Mouse (Mus musculus): ENCODE measurements at regions not wholly inside any gene's neighbourhood (a gene's known extent, or its start where the extent isn't known, plus 50 kb on each side); places are given as distances from the start of the nearest gene placed in this dataset.

GRCm38 (mm10) chr15:56166236-56166635 lies 1311.2 kb downstream of the Slc22a22 start:
- DNase-seq (ENCODE audit: low spot score in 2 of 2), result no peak

- no peak for DNase-seq (ENCODE audit: low spot score in 2 of 2)
Measured at GRCm38 (mm10) chr15:56158726-56159125, 1318.7 kb downstream of the Slc22a22 start.

GRCm38 (mm10) chr15:56139451-56139850 lies 1338.0 kb downstream of the Slc22a22 start:
- no peak for DNase-seq (ENCODE audit: low spot score in 2 of 2)

GRCm38 (mm10) chr15:56136420-56136970 lies 1340.9 kb downstream of the Slc22a22 start:
- DNase-seq (ENCODE audit: low spot score in 2 of 2), result no peak

GRCm38 (mm10) chr15:56128029-56128428 lies 1349.4 kb downstream of the Slc22a22 start:
- no peak for DNase-seq (ENCODE audit: low spot score in 2 of 2)

GRCm38 (mm10) chr15:56119287-56120065 lies 1357.9 kb downstream of the Slc22a22 start:
- DNase-seq (ENCODE audit: low spot score in 2 of 2), result no peak

- DNase-seq (ENCODE audit: low spot score in 2 of 2), result no peak
Measured at GRCm38 (mm10) chr15:56108313-56108712, 1369.1 kb downstream of the Slc22a22 start.

GRCm38 (mm10) chr15:56107719-56108118 lies 1369.7 kb downstream of the Slc22a22 start:
- DNase-seq (ENCODE audit: low spot score in 2 of 2), result no peak

GRCm38 (mm10) chr15:56100133-56100735 lies 1377.2 kb downstream of the Slc22a22 start:
- no peak for DNase-seq (ENCODE audit: low spot score in 2 of 2)

GRCm38 (mm10) chr15:56077838-56078567 lies 1399.4 kb downstream of the Slc22a22 start:
- DNase-seq (ENCODE audit: low spot score in 2 of 2), result no peak

GRCm38 (mm10) chr15:56077081-56077480 lies 1400.3 kb downstream of the Slc22a22 start:
- DNase-seq (ENCODE audit: low spot score in 2 of 2), result no peak

- no peak for DNase-seq (ENCODE audit: low spot score in 2 of 2)
Measured at GRCm38 (mm10) chr15:56076680-56077079, 1400.7 kb downstream of the Slc22a22 start.

- DNase-seq (ENCODE audit: low spot score in 2 of 2), result no peak
Measured at GRCm38 (mm10) chr15:56069511-56069910, 1407.9 kb downstream of the Slc22a22 start.

GRCm38 (mm10) chr15:56067214-56067613 lies 1410.2 kb downstream of the Slc22a22 start:
- no peak for DNase-seq (ENCODE audit: low spot score in 2 of 2)

- no peak for DNase-seq (ENCODE audit: low spot score in 2 of 2)
Measured at GRCm38 (mm10) chr15:56066540-56066939, 1410.9 kb downstream of the Slc22a22 start.

GRCm38 (mm10) chr15:56065872-56066534 lies 1411.4 kb downstream of the Slc22a22 start:
- DNase-seq (ENCODE audit: low spot score in 2 of 2), result no peak

GRCm38 (mm10) chr15:56062576-56062975 lies 1414.8 kb downstream of the Slc22a22 start:
- DNase-seq (ENCODE audit: low spot score in 2 of 2), result no peak

GRCm38 (mm10) chr15:56061326-56061725 lies 1416.1 kb downstream of the Slc22a22 start:
- DNase-seq (ENCODE audit: low spot score in 2 of 2), result no peak

- no peak for DNase-seq (ENCODE audit: low spot score in 2 of 2)
Measured at GRCm38 (mm10) chr15:56050716-56051115, 1426.7 kb downstream of the Slc22a22 start.

GRCm38 (mm10) chr15:56047832-56048231 lies 1429.6 kb downstream of the Slc22a22 start:
- DNase-seq (ENCODE audit: low spot score in 2 of 2), result no peak

Data from adrenal gland, adult 18-20 months (tissue).